Mouse (Mus musculus): ENCODE results near the gene Olfr1109.

Olfr1109 gene

GRCm38 (mm10) chr2:87095908-87096307, at the start of gene Olfr1109:
Gene Olfr1109 (minus strand): TSS chr2:87096008.
- no peak for DNase-seq

- no peak for DNase-seq
These were observed 44.4 kb upstream of the Olfr1109 start, which contains the start of gene Olfr1110 for GRCm38 (mm10) chr2:87140200-87140599. Gene Olfr1110 (minus strand): TSS chr2:87140300.

- DNase-seq = no peak
These were observed 18.7 kb upstream of the Olfr1109 start, which contains the start of gene Olfr259 for GRCm38 (mm10) chr2:87114467-87114866. Gene Olfr259 (minus strand): TSS chr2:87114567.

GRCm38 (mm10) chr2:87075717-87076116, 20.1 kb downstream of the Olfr1109 start, which contains the start of gene Olfr1107:
Gene Olfr1107 (minus strand): TSS chr2:87075817.
- DNase-seq = no peak

- no peak for DNase-seq
These were observed 43.6 kb downstream of the Olfr1109 start, which contains the start of gene Olfr1106 for GRCm38 (mm10) chr2:87052173-87052572. Gene Olfr1106 (minus strand): TSS chr2:87052273.

Data from thymus, postnatal 25 days (tissue).